Mouse (Mus musculus) forebrain, embryonic 14.5 days (tissue): Measurements from ENCODE around the gene Usp29. TPM values are rescaled to one million over a fixed set of nuclear protein-coding genes. Genes with fewer than 3 reads are reported as not detected.
A peak's percentile ranks its signal among the peaks of the same experiment; 100 is the strongest.

Experiments
- ATAC-seq: fragments of 200-750 bp; cut with Nextera tagmentation; 2 replicates; pipeline ENCODE4 v1.8.0; 2017; ENCODE audit warnings: mild to moderate bottlenecking, moderate library complexity
- DNase-seq: peaks from one replicate; pipeline ENCODE4 v3.0.0-alpha.2; 2015; ENCODE audit warnings: low spot score
- H3K27ac ChIP-seq: fragments of 300-500 bp; sonication (generic); 2 replicates; pipeline ENCODE4 v1.5.1; 2014; ENCODE audit warnings: low read depth, mild to moderate bottlenecking, control low read depth, low read length, moderate library complexity
- H3K27me3 ChIP-seq: fragments of 300-500 bp; sonication (generic); replicated peaks from 2 replicates; pipeline ENCODE4 v1.6.1; 2014; ENCODE audit warnings: low read length, control low read depth, mixed read lengths; ENCODE audit not compliant: control insufficient read depth, insufficient read depth
- H3K36me3 ChIP-seq: fragments of 300-500 bp; sonication (generic); 2 replicates; pipeline ENCODE4 v1.6.1; 2014; ENCODE audit warnings: low read length, control low read depth; ENCODE audit not compliant: control insufficient read depth, insufficient read depth
- H3K4me1 ChIP-seq: fragments of 300-500 bp; sonication (generic); 2 replicates; pipeline ENCODE4 v1.6.1; 2014; ENCODE audit warnings: antibody characterized with exemption, low read length, control low read depth; ENCODE audit not compliant: control insufficient read depth, insufficient read depth
- H3K4me2 ChIP-seq: fragments of 300-500 bp; sonication (generic); 2 replicates; pipeline ENCODE4 v1.6.1; 2014; ENCODE audit warnings: mild to moderate bottlenecking, control low read depth, low read length
- H3K4me3 ChIP-seq: fragments of 300-500 bp; sonication (generic); 2 replicates; pipeline ENCODE4 v1.5.1; 2014; ENCODE audit warnings: low read depth, low read length, control low read depth
- H3K9ac ChIP-seq: fragments of 300-500 bp; sonication (generic); 2 replicates; pipeline ENCODE4 v1.6.1; 2014; ENCODE audit warnings: mild to moderate bottlenecking, low read length, control low read depth, moderate library complexity
- H3K9me3 ChIP-seq: fragments of 300-500 bp; sonication (generic); replicated peaks from 2 replicates; pipeline ENCODE4 v1.6.1; 2016; ENCODE audit warnings: low read length, control low read depth, mixed read lengths; ENCODE audit not compliant: control insufficient read depth
- WGBS: fragments of 180-500 bp; shearing (Covaris S2); extraction: QIAGEN DNeasy Blood & Tissue Kit; methylation state at CpG from one replicate; pipeline ENCODE4 v1.1.7; 2014; 5-methylcytosine and 5-hydroxymethylcytosine counted together
- polyA plus RNA-seq: library from polyadenylated mRNA; unstranded; fragments of >200 nt; fragmentation: Nextera tagmentation; extraction: Ambion mirVana; gene quantifications from 2 replicates; pipeline ENCODE4 v1.2.1, GENCODE M21; 2014

The Usp29 gene
- polyA plus RNA-seq, 1 experiment from 2014 or later: 15.5 TPM

DNA sequence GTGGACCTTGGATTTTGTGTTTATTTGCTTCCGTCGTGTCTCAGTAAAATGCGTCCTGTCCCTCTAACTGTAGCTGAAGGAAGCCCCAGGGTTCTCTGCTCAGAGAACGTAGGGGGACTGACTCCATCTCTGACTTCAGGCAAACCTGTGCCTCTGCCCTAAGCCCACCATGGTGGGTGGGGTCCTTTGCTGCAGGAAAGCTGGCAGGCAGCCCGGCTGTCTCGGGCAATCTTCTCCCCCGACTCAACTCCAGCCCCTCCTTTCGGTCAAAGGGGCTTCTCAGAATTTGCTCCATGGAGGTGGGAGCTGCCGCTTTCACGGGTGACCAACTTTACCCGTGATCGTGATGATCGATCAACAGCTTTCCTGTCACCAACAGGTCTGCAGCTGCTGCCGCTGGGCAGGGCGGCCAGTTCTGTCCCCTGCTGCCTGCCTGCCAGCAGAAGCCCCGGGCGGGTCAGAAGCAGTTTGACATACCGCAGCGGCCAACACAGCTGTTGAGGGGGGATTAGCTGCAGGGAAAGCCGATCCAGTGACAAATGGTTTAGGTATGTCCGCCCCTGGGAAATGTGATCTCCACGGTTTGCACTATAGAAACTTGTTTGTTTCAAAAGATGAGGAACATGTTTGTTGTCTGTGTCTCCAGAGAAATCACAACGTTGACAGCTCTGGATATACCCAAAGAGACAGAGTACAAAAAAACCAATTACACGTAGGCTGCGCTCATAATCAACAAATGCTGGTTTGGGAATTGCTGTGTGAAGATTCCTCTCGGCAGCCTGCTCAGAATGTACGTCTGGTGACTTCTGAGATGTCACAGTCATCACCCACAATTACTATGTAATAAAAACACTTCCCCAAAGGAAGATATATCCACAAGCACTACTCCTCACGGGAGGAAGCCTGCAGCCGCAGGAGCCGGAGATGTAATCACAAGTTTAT is 183.3 kb downstream of the Usp29 start:
- Histone ChIP-seq H3K9ac (peak overlapping the region; percentile 59), H3K9me3 (no peaks in the 10 kb centered on the region), H3K4me2 (peak overlapping the region; percentile 56), H3K27ac (peak overlapping the region; percentile 48; the same call in 1 of the 2 replicates), H3K4me1 (peaks cover 9% of the 10 kb centered on the region), H3K27me3 (no peaks in the 10 kb centered on the region), H3K4me3 (peak overlapping the region; percentile 23), H3K36me3 (no peaks in the 10 kb centered on the region)
- ATAC-seq (0 out of 2 replicates have a peak, but pooled peaks have one; percentile 29), DNase-seq (peak; percentile 48)
- 21% methylated on average over 30 of the region's 30 CpGs for WGBS

DNA sequence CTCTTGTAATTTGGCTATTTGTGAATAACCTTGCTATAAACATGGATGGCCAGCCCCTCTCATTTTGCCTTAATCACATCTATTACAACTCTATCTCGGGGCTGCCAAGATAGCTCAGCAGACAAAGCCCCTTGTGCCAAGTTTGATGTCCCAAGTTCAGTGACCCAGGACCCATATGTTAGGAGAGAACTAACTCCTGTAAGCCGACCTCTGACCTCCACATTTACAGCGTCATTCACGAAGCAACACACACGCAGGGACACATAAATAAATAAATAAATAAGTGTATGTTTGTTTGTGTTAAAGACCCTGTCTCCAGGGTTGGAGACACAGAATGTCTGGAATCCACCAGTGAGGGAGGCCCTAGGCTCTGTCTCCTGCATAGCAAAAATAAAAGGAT is 186.7 kb downstream of the Usp29 start:
- Histone ChIP-seq H3K4me3 (no peak overlapping the region), H3K27ac (no peak overlapping the region), H3K4me2 (no peak overlapping the region), H3K36me3 (no peaks in the 10 kb centered on the region), H3K4me1 (peaks cover 11% of the 10 kb centered on the region), H3K9me3 (no peaks in the 10 kb centered on the region), H3K9ac (no peak overlapping the region), H3K27me3 (no peaks in the 10 kb centered on the region)
- WGBS: 70% methylated on average over 5 of the region's 5 CpGs
- ATAC-seq (no peak), DNase-seq (no peak)

DNA sequence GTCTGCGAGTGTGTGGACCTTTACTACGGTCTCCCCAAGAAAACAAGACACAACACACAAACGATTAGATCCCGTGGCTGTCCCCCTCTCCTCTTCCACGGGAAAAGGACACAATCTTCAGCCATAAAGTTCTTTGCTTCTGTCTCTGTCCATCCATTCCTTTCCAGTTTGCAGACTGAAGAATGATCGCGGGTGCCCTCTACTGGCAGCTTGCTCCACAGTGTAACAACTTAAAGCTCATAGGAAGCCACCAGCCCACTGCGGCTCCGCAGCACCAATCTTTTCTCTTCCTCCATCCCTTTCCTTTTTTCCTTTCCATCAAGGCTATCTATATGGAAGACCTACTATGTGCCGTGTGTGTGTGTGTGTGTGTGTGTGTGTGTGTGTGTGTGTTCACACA is 187.9 kb downstream of the Usp29 start:
- ATAC-seq (peak; percentile 89), DNase-seq (peak; percentile 92)
- H3K36me3 ChIP-seq: no peaks in the 10 kb centered on the region
- H3K27ac ChIP-seq: no peak overlapping the region
- no peak overlapping the region for H3K9ac ChIP-seq
- peaks cover 11% of the 10 kb centered on the region for H3K4me1 ChIP-seq
- no peaks in the 10 kb centered on the region for H3K9me3 ChIP-seq
- no peak overlapping the region for H3K4me3 ChIP-seq
- 18% methylated on average over 10 of the region's 10 CpGs for WGBS
- no peak overlapping the region for H3K4me2 ChIP-seq
- H3K27me3 ChIP-seq: no peaks in the 10 kb centered on the region

DNA sequence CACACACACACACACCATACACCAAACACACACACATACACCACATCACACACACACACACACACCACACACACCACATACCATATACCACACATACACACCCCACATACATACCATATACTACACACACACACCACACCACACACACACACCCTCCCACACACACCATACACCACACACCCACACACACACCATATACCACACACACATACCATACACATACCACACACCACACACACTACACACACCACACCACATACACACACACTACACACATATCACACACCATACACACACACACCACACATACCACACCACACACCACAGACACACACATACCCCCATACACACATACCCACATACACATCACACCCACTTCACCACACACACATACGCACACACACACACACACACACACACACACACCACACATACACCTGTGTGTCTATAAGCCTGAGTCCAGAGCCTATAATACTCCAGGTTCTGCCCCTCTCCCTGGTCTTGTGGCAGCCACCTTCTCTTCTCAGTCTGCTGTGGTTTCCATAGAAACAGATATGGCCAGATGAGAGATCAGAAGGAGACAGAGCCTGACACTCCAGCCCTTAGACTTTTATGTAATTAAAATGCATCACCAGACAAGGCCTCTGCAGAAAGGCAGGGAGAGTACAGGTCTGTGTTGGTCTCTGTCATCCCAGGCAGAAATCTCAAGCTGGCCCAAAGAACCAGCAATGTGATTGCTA is 188.9 kb downstream of the Usp29 start:
- Histone ChIP-seq H3K9ac (no peak overlapping the region), H3K9me3 (no peaks in the 10 kb centered on the region), H3K27me3 (no peaks in the 10 kb centered on the region), H3K4me1 (peaks cover 5% of the 10 kb centered on the region; the same call in 1 of the 2 replicates), H3K4me2 (no peak overlapping the region), H3K36me3 (no peaks in the 10 kb centered on the region), H3K27ac (peak overlapping the region; percentile 33; the same call in 1 of the 2 replicates), H3K4me3 (no peak overlapping the region)
- ATAC-seq (peak; percentile 25; the same call in 1 of the 2 replicates), DNase-seq (no peak)
- WGBS: 95% methylated on average over 1 of the region's 1 CpGs

DNA sequence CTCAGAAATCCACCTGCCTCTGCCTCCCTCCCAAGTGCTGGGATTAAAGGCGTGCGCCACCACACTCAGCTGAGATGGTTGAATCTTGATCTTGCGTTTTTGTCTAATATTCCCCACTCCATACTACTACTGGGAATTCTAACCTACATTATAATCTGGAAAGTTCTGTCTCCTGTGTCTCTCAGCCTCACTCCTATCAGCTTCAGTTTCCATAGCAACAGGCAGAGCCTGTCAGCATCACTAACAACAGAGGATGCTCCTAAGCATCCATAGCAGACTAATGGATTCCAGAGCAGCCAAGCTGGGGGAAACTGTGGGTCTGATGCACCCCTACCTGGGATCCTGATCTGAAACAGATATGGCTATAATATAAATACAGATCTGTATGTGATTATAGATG is 193.1 kb downstream of the Usp29 start:
- peak; percentile 69 for DNase-seq
- WGBS: 89% methylated on average over 3 of the region's 3 CpGs
- Histone ChIP-seq H3K36me3 (no peaks in the 10 kb centered on the region), H3K27me3 (no peaks in the 10 kb centered on the region), H3K4me2 (no peak overlapping the region), H3K4me1 (peaks cover 2% of the 10 kb centered on the region; the same call in 1 of the 2 replicates), H3K9ac (no peak overlapping the region), H3K9me3 (no peaks in the 10 kb centered on the region), H3K4me3 (no peak overlapping the region), H3K27ac (no peak overlapping the region)
- ATAC-seq: peak; percentile 21; the same call in 1 of the 2 replicates

DNA sequence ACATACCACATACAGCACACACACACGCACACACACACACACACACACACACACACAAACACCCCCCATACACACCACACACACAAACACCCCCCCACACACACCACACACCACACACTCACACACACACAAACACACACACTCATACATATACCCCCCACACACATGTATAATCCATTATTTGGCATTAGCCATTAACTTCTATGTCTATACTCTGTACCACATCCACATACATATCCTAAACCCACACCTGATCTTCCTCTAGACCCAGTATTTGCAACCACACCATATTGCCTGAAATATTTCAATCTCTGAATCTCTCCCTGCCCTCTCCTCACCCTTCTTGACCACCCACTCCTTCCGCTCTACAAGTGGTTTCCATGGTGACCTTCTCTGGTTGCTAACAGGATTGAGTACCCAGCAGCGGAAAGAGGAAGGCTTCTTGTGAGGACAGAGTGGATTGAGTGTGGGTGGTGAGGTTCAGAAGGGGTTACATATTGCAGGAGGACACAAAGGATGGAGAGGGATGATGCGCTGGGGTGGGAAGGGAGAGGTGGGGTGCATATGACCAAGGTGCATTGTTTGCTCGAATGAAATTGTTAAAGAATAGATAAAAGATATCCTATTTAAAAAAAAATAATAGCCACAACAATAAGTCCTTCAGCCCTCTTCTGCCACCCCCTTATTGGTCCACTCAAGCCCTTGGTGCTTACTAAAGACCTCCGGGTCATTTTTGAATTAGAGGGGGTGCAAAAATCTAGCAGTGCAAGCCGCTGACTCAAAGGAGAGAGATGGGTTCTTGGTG is 195.8 kb downstream of the Usp29 start:
- H3K9me3 ChIP-seq: no peaks in the 10 kb centered on the region
- 39% methylated on average over 7 of the region's 7 CpGs for WGBS
- no peaks in the 10 kb centered on the region for H3K4me1 ChIP-seq
- H3K4me3 ChIP-seq: no peak overlapping the region
- H3K4me2 ChIP-seq: no peak overlapping the region
- no peaks in the 10 kb centered on the region for H3K36me3 ChIP-seq
- no peak overlapping the region for H3K9ac ChIP-seq
- peak; percentile 41 for DNase-seq
- no peaks in the 10 kb centered on the region for H3K27me3 ChIP-seq
- ATAC-seq: peak; percentile 52
- H3K27ac ChIP-seq: peak overlapping the region; percentile 68

DNA sequence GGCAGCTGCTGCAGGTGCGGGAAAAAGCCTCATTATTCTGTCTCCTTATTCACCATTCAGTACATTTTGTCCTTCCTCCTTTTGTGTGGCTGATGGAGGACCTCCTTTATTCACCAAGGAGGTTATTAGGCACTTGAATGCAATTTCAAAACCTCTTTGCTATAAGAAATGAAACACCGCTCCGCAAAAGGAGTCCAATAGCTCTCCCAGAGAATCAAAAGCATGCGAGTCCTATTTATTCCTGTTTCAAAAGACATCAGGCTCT is 196.3 kb downstream of the Usp29 start:
- Histone ChIP-seq H3K27me3 (no peaks in the 10 kb centered on the region), H3K4me1 (no peaks in the 10 kb centered on the region), H3K9me3 (no peaks in the 10 kb centered on the region), H3K4me2 (no peak overlapping the region), H3K4me3 (no peak overlapping the region), H3K27ac (peak overlapping the region; percentile 68), H3K36me3 (no peaks in the 10 kb centered on the region), H3K9ac (no peak overlapping the region)
- ATAC-seq: peak; percentile 46; the same call in 1 of the 2 replicates
- WGBS: 17% methylated on average over 4 of the region's 4 CpGs
- DNase-seq: peak; percentile 57

DNA sequence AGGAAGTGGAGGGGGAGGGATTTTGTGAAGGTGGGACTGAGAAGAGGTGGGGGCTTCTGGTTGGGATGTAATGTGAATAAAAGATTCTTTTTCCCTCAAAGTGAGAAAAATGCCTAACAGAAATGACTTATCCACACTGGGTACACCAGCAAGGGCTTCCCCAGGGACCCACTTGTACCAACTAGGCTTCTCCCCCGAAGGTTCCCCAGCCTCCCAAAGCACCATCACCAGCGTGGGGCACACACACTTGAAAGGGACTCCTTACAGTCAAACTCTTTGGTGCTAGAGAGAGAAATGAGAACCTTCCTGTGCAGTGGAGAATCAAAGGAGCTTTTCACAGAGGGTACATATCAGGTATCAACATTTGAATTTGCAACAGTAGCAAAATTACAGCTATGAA is 198.9 kb downstream of the Usp29 start:
- H3K4me3 ChIP-seq: no peak overlapping the region
- no peaks in the 10 kb centered on the region for H3K4me1 ChIP-seq
- no peak overlapping the region for H3K4me2 ChIP-seq
- H3K9me3 ChIP-seq: no peaks in the 10 kb centered on the region
- DNase-seq: no peak
- WGBS: 73% methylated on average over 2 of the region's 2 CpGs
- H3K36me3 ChIP-seq: no peaks in the 10 kb centered on the region
- H3K27me3 ChIP-seq: no peaks in the 10 kb centered on the region
- ATAC-seq: no peak
- no peak overlapping the region for H3K9ac ChIP-seq
- no peak overlapping the region for H3K27ac ChIP-seq
